Mouse (Mus musculus) mouse trophoblast stem cell (cell line): ENCODE measurements around the gene Obsl1.

Experiments
- in situ Hi-C, 2 experiments: fragments of 300-500 bp; cut with MseI, MboI; formaldehyde crosslinking; loops; 2 replicates in 1 of 2; 3 replicates in 1 of 2; pipeline ENCODE4 v1.15.1; 2025

Gene Obsl1

GRCm38 (mm10) chr1:75435475-75436328, 70.5 kb downstream of the Obsl1 start, which contains the start of gene Gmppa:
Gene Gmppa (plus strand): TSS chr1:75435930.
- in situ Hi-C loops: no loop called here
